Mouse (Mus musculus) c-Kit-positive CD71-positive TER-119-positive erythroid progenitor cells, embryonic 14.5 days (primary cell): Measurements from ENCODE around the gene Htt.

Experiments used
- DNase-seq: peaks from one replicate; pipeline ENCODE4 v3.0.0-alpha.2; 2013; ENCODE audit warnings: low spot score

Htt gene

DNA sequence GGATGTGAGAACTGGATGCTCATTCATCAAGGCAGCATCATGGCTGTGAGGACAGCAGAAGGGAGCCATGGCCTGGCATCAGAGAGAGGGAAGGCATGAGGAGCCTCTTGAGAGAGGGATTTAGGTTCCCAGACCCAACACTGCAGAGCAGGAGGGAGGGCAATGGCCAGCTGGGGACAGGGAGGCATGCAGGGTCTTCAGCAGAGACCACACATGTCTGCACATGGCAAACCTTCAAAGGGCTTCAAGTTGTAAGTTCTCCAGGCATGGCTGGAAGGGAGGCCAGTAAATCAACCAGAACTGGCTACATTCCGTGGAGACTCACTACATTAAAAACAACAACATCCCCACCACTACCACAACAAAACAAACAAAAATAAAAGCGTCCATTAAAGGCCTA is 169.6 kb downstream of the Htt start:
- no peak for DNase-seq

- no peak for DNase-seq
Measured at GRCm38 (mm10) chr5:34931516-34932457, 170.2 kb downstream of the Htt start.

GRCm38 (mm10) chr5:34932458-34932806 is 170.9 kb downstream of the Htt start:
- no peak for DNase-seq

DNA sequence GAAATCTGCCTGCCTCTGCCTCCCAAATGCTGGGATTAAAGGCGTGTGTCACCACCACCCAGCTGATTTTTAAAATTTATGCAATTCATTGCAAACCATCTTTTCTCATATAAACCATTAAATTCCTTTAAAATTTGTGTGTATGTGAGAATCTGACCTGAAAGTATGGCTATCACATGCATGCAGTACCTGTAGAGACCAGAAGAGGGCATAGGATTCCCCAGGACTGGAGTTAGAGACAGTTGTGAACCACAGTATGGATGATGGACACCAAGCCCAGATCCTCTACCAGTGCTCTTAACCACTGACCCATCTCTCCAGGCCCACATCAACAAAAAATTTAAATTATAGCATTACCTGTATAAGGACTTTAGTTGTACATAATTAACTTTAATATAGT is 171.9 kb downstream of the Htt start:
- no peak for DNase-seq

- DNase-seq: no peak
Measured at GRCm38 (mm10) chr5:34941710-34942470, 180.3 kb downstream of the Htt start.

GRCm38 (mm10) chr5:34943428-34943827 is 181.9 kb downstream of the Htt start:
- no peak for DNase-seq

GRCm38 (mm10) chr5:34948861-34949760 is 187.6 kb downstream of the Htt start, which contains the start of gene Rgs12:
Gene Rgs12, plus strand, starts transcription at chr5:34949445.
- DNase-seq: peak; percentile 82

- no peak for DNase-seq
Measured at GRCm38 (mm10) chr5:34949769-34950211, 188.2 kb downstream of the Htt start.

- no peak for DNase-seq
Measured at GRCm38 (mm10) chr5:34950486-34951160, 189.1 kb downstream of the Htt start.

- DNase-seq: no peak
Measured at GRCm38 (mm10) chr5:34951161-34951834, 189.8 kb downstream of the Htt start.

- DNase-seq: no peak
Measured at GRCm38 (mm10) chr5:34954508-34954907, 193.0 kb downstream of the Htt start.

DNA sequence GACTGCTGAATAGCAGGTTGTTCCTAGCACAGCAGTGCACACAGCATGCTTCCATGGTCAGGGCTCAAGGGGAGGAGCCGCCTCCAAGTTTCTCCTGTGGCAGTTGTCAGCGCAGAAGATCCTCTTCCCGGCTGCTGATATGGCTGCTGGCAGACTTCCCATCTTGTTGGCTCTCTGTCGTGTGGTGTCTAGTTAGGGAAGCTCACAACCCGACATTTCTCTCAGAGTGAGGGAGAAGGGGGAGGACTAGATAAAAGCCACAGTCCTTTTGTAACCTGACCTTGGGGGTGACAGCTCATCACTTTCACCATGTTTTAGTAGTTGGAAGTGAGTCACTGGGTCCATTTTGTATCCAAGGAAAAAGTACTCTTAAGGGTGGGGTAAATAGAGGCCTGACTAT is 194.1 kb downstream of the Htt start:
- DNase-seq: no peak

GRCm38 (mm10) chr5:34956151-34956550 is 194.6 kb downstream of the Htt start:
- DNase-seq: no peak

DNA sequence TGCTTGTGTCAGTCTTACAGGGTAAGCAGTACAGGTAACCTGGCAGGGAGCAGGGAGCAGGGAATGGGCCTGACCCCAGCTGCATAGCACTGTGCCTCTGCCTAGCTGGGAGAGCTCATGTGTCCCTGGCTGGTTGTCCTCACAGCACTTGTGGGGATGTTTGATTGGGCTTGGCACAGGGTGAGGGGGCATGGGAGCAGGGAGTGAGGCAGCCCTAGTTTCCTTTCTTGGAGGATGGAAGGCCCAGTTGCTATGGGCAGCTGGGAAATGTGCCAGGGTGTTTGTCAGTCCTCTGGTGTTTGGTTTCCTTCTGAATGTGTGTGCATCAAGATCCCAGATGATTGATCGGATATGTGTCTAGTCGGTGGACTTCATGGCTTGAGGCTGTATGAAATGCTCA is 195.5 kb downstream of the Htt start:
- no peak for DNase-seq

DNA sequence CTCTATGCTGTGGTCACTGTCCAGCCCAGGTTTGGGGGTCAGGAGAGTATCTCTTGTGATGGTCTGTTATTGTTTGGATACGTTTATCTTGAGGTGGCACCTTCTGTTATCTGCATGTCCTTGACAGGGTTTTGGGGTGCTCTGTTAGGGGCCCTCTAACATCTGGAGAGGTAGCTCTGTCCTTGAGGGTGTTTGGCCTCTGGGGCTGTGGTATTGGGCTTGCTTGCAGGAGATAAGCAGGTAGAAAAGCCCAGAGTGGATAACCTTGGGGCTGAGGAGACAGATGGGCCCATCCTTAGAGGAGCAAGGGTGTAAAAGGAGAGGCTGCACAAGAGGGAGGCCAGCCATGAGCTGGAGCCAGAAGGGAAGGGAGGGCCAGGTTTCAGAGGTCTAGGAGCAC is 198.5 kb downstream of the Htt start:
- peak; percentile 90 for DNase-seq
